Mouse (Mus musculus) heart, embryonic 14.5 days (tissue): ENCODE measurements around the gene Pld2. TPM values are rescaled to one million over a fixed set of nuclear protein-coding genes. Genes with fewer than 3 reads are reported as not detected.

Experiments used
- ATAC-seq: fragments of 200-750 bp; cut with Nextera tagmentation; 2 replicates; pipeline ENCODE4 v1.8.0; 2017; ENCODE audit warnings: low read depth, moderate TSS enrichment; ENCODE audit not compliant: insufficient number of reproducible peaks, insufficient read depth, low FRiP score
- H3K27ac ChIP-seq, 2 experiments: fragments of 200-500 bp in 1 of 2; fragments of 300-500 bp in 1 of 2; sonication (generic) in 1 of 2; replicated peaks in 1 of 2; 2 replicates each; pipeline ENCODE4 v1.5.1; 2012 to 2014; ENCODE audit warnings: low read depth in 2 of 2, low read length in 2 of 2, control low read depth in 1 of 2, mild to moderate bottlenecking in 1 of 2, mixed read lengths in 1 of 2; ENCODE audit not compliant: control insufficient read depth in 1 of 2, insufficient read depth in 1 of 2
- H3K27me3 ChIP-seq: fragments of 300-500 bp; sonication (generic); 2 replicates; pipeline ENCODE4 v1.6.1; 2014; ENCODE audit warnings: mild to moderate bottlenecking, low read length, control low read depth; ENCODE audit not compliant: control insufficient read depth, insufficient read depth
- H3K36me3 ChIP-seq: fragments of 300-500 bp; sonication (generic); 2 replicates; pipeline ENCODE4 v1.6.1; 2014; ENCODE audit warnings: mild to moderate bottlenecking, control low read depth, low read length, mixed read lengths; ENCODE audit not compliant: control insufficient read depth, insufficient read depth
- H3K4me1 ChIP-seq, 2 experiments: fragments of 200-500 bp in 1 of 2; fragments of 300-500 bp in 1 of 2; sonication (generic) in 1 of 2; 2 replicates each; pipeline ENCODE4 v1.6.1; 2012 to 2014; ENCODE audit warnings: low read length in 2 of 2, control low read depth in 1 of 2, mixed read lengths in 1 of 2; ENCODE audit not compliant: control insufficient read depth in 2 of 2, insufficient read depth in 2 of 2
- H3K4me2 ChIP-seq: fragments of 300-500 bp; sonication (generic); 2 replicates; pipeline ENCODE4 v1.6.1; 2014; ENCODE audit warnings: mild to moderate bottlenecking, low read length
- H3K4me3 ChIP-seq, 2 experiments: fragments of 200-500 bp in 1 of 2; fragments of 300-500 bp in 1 of 2; sonication (generic) in 1 of 2; 2 replicates each; pipeline ENCODE4 v1.5.1; 2012 to 2014; ENCODE audit warnings: low read length in 2 of 2, mild to moderate bottlenecking in 2 of 2, control low read depth in 1 of 2, low read depth in 1 of 2, moderate library complexity in 1 of 2; ENCODE audit not compliant: control insufficient read depth in 1 of 2, insufficient read depth in 1 of 2
- H3K9ac ChIP-seq: fragments of 300-500 bp; sonication (generic); 2 replicates; pipeline ENCODE4 v1.6.1; 2014; ENCODE audit warnings: mild to moderate bottlenecking, low read length
- H3K9me3 ChIP-seq: fragments of 300-500 bp; sonication (generic); 2 replicates; pipeline ENCODE4 v1.6.1; 2016; ENCODE audit warnings: low read length, control low read depth; ENCODE audit not compliant: control insufficient read depth
- WGBS: fragments of 180-500 bp; shearing (Covaris S2); extraction: QIAGEN DNeasy Blood & Tissue Kit; methylation state at CpG from one replicate; pipeline ENCODE4 v1.1.7; 2014; 5-methylcytosine and 5-hydroxymethylcytosine counted together
- polyA plus RNA-seq: library from polyadenylated mRNA; unstranded; fragments of >200 nt; fragmentation: Nextera tagmentation; extraction: Ambion mirVana; gene quantifications from 2 replicates; pipeline ENCODE4 v1.2.1, GENCODE M21; 2014

Pld2 gene
- polyA plus RNA-seq, 1 experiment from 2014 or later = 11.1 TPM

DNA sequence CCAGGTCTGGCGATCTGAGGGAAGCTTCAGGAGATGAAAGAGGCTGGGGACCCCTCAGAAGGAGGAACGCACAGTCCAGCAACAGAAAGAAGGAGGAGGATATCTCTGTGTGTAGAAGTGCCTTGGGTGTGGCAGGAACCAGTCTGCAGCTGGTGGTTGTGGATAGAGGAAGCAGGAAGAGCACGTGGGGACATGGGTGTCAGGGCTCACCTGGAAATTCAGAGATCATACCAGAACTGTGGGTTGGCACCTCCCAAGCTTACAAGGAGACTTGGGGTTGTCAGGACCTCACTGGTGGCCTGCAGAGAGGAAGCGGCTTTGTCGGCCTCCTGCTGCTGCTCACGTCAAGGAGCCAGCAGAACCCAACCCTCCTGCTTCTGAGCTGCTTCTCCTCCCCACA lies 57.4 kb downstream of the Pld2 start:
- no peak for ATAC-seq
- H3K27ac ChIP-seq = no peak overlapping the region
- H3K27me3 ChIP-seq = no peaks in the 10 kb centered on the region
- H3K9ac ChIP-seq = no peak overlapping the region
- peaks cover 44% of the 10 kb centered on the region for H3K36me3 ChIP-seq
- no peak overlapping the region for H3K4me3 ChIP-seq
- H3K4me1 ChIP-seq = peaks cover 4 to 7% of the 10 kb centered on the region in 2 experiments; a peak in 2 of 4 replicates
- WGBS = 80% methylated on average over 6 of the region's 6 CpGs
- no peak overlapping the region for H3K4me2 ChIP-seq
- H3K9me3 ChIP-seq = no peaks in the 10 kb centered on the region

DNA sequence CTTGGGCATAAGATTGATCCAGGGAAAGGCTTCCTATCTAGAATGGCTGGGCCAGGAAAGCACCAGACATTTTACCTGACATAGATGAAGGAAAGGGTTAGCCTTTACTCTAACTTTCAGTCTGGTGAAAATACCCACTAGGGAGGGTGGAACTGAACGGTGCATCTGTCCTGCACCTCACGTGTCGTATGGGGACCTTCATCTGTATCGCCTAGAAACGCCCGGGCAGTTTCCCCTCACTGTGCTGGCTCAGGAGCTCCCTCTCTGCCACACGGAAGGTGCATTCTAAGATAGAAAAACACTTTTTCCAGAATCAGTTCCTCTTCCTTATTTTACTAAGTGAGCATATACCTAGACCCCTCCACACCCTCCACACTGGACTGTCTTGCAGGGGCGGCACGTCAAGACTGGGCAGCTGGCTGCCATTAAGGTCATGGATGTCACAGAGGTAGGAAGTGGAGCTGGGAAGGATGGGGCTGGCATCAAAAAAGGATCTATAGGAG lies 58.6 kb downstream of the Pld2 start:
- no peak for ATAC-seq
- peaks cover 54% of the 10 kb centered on the region for H3K36me3 ChIP-seq
- peaks cover 4 to 7% of the 10 kb centered on the region in 2 experiments; a peak in 2 of 4 replicates for H3K4me1 ChIP-seq
- H3K9me3 ChIP-seq = no peaks in the 10 kb centered on the region
- no peak overlapping the region for H3K4me3 ChIP-seq
- H3K27ac ChIP-seq = no peak overlapping the region
- H3K9ac ChIP-seq = no peak overlapping the region
- WGBS = 87% methylated on average over 9 of the region's 9 CpGs
- no peak overlapping the region for H3K4me2 ChIP-seq
- H3K27me3 ChIP-seq = no peaks in the 10 kb centered on the region

DNA sequence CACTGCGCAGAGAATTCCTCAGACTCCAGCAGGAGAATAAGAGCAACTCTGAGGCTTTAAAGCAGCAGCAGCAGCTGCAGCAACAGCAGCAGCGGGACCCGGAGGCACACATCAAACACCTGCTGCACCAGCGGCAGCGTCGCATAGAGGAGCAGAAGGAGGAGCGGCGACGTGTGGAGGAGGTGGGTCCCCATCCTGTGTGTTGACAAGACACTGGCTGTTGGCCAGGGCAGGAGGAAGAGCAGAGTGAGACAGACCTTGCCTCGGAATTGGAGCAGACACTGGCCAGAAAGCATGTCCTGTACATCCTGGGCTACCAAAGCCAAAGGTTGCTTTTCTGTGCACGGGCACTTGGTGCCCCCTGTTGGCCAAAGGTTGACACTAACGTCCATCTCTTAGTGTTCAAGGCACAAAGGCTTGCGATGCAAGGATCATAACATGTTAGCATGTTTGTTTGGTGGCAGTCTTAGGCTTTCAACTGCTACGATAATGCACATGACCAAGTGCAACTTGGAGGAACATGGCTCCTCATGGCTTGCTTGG lies 65.2 kb downstream of the Pld2 start:
- H3K4me1 ChIP-seq = no peaks in the 10 kb centered on the region
- ATAC-seq = no peak
- H3K27ac ChIP-seq = no peak overlapping the region
- 47% methylated on average over 14 of the region's 14 CpGs for WGBS
- no peak overlapping the region for H3K4me2 ChIP-seq
- peaks cover 88% of the 10 kb centered on the region for H3K36me3 ChIP-seq
- no peak overlapping the region for H3K9ac ChIP-seq
- H3K9me3 ChIP-seq = no peaks in the 10 kb centered on the region
- no peaks in the 10 kb centered on the region for H3K27me3 ChIP-seq
- H3K4me3 ChIP-seq = no peak overlapping the region

DNA sequence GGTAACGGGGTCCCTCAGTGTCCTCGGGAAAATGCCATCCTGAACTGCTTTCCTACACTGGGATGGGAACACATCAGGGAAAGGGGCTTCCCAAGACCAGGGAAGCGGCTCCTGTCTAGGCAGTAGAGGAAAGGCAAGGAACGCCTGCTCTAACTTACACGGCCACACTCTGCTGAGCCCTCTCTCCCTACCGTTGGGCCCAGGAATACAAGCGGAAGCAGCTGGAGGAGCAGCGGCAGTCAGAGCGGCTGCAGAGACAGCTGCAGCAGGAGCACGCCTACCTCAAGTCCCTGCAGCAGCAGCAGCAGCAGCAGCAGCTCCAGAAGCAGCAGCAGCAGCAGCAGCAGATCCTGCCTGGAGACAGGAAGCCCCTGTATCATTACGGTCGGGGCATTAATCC lies 66.9 kb downstream of the Pld2 start:
- WGBS = 69% methylated on average over 12 of the region's 12 CpGs
- H3K9ac ChIP-seq = no peak overlapping the region
- ATAC-seq = no peak
- H3K27ac ChIP-seq = no peak overlapping the region
- H3K27me3 ChIP-seq = no peaks in the 10 kb centered on the region
- H3K4me3 ChIP-seq = no peak overlapping the region
- H3K4me1 ChIP-seq = no peaks in the 10 kb centered on the region
- H3K4me2 ChIP-seq = no peak overlapping the region
- no peaks in the 10 kb centered on the region for H3K9me3 ChIP-seq
- peaks cover 95% of the 10 kb centered on the region for H3K36me3 ChIP-seq

DNA sequence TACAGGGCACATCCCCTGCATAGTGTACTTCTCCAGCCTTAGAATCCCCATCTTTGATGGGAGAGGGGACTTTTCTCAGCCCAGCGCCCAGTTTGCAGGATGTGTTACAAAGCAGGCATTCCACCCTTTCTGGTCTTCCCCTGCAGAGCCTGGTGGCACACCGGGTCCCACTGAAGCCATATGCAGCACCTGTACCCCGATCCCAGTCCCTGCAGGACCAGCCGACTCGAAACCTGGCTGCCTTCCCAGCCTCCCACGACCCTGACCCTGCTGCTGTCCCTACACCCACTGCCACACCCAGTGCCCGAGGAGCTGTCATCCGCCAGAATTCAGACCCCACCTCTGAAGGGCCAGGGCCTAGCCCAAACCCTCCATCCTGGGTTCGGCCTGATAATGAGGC lies 67.7 kb downstream of the Pld2 start:
- Histone ChIP-seq H3K4me1 (no peaks in the 10 kb centered on the region), H3K27me3 (no peaks in the 10 kb centered on the region), H3K36me3 (peaks cover 95% of the 10 kb centered on the region), H3K4me2 (no peak overlapping the region), H3K9me3 (no peaks in the 10 kb centered on the region), H3K4me3 (no peak overlapping the region), H3K27ac (no peak overlapping the region), H3K9ac (no peak overlapping the region)
- ATAC-seq = no peak
- WGBS = 85% methylated on average over 9 of the region's 9 CpGs

Other genes starting within 250 kb of the Pld2 start
- not detected in 2 replicates for gene Alox12e, start 217.4 kb upstream of the Pld2 start, polyA plus RNA-seq
- gene Alox15, start 188.0 kb upstream of the Pld2 start, polyA plus RNA-seq = 0.13 TPM in 1 of 2 replicates, not detected in the other
- gene Pelp1, start 130.0 kb upstream of the Pld2 start, polyA plus RNA-seq = 17.8 and 17.9 TPM in 2 replicates
- 5.4 and 8.6 TPM in 2 replicates for gene Arrb2, start 107.4 kb upstream of the Pld2 start, polyA plus RNA-seq
- 25.1 and 26.8 TPM in 2 replicates for gene Med11, start 88.1 kb upstream of the Pld2 start, polyA plus RNA-seq
- gene Zmynd15, start 80.6 kb upstream of the Pld2 start, polyA plus RNA-seq = 0.95 and 2.0 TPM in 2 replicates
- gene Cxcl16, start 80.1 kb upstream of the Pld2 start, polyA plus RNA-seq = 9.4 and 10.3 TPM in 2 replicates
- gene Tm4sf5, start 34.8 kb upstream of the Pld2 start, polyA plus RNA-seq = 8.7 and 10.5 TPM in 2 replicates
- 0.32 and 0.43 TPM in 2 replicates for gene Vmo1, start 25.4 kb upstream of the Pld2 start, polyA plus RNA-seq
- 0.27 and 0.49 TPM in 2 replicates for gene Gltpd2, start 20.9 kb upstream of the Pld2 start, polyA plus RNA-seq
- gene Psmb6, start 14.7 kb upstream of the Pld2 start, polyA plus RNA-seq = 625 and 657 TPM in 2 replicates
- not detected in 2 replicates for gene Gm40193, start 7.1 kb upstream of the Pld2 start, polyA plus RNA-seq
- gene Mink1, start 22.8 kb downstream of the Pld2 start, polyA plus RNA-seq = 12.7 and 13.2 TPM in 2 replicates
- not detected in 2 replicates for gene 4930544D05Rik, start 75.8 kb downstream of the Pld2 start, polyA plus RNA-seq
- gene Chrne, start 79.2 kb downstream of the Pld2 start, polyA plus RNA-seq = not detected in 2 replicates
- 0.74 and 1.2 TPM in 2 replicates for gene Gp1ba, start 99.1 kb downstream of the Pld2 start, polyA plus RNA-seq
- 73.2 and 75.9 TPM in 2 replicates for gene Rnf167, start 107.2 kb downstream of the Pld2 start, polyA plus RNA-seq
- 290 and 303 TPM in 2 replicates for gene Slc25a11, start 107.4 kb downstream of the Pld2 start, polyA plus RNA-seq
- gene Pfn1, start 114.6 kb downstream of the Pld2 start, polyA plus RNA-seq = 1,353 and 1,384 TPM in 2 replicates
- 468 and 495 TPM in 2 replicates for gene Eno3, start 117.1 kb downstream of the Pld2 start, polyA plus RNA-seq
- 177 TPM in 2 replicates for gene Spag7, start 129.4 kb downstream of the Pld2 start, polyA plus RNA-seq
- 13.7 and 13.8 TPM in 2 replicates for gene Camta2, start 148.0 kb downstream of the Pld2 start, polyA plus RNA-seq
- gene Inca1, start 160.1 kb downstream of the Pld2 start, polyA plus RNA-seq = 2.1 and 2.7 TPM in 2 replicates
- gene Kif1c, start 160.5 kb downstream of the Pld2 start, polyA plus RNA-seq = 13.9 and 18.9 TPM in 2 replicates
- gene Zfp3, start 224.1 kb downstream of the Pld2 start, polyA plus RNA-seq = 9.3 and 9.9 TPM in 2 replicates